Mouse (Mus musculus): ENCODE measurements around the gene Tnfsf12. TPM values are rescaled to one million over a fixed set of nuclear protein-coding genes. Genes with fewer than 3 reads are reported as not detected.

Tnfsf12 gene
- polyA plus RNA-seq, 1 experiment = 13.7 TPM

DNA sequence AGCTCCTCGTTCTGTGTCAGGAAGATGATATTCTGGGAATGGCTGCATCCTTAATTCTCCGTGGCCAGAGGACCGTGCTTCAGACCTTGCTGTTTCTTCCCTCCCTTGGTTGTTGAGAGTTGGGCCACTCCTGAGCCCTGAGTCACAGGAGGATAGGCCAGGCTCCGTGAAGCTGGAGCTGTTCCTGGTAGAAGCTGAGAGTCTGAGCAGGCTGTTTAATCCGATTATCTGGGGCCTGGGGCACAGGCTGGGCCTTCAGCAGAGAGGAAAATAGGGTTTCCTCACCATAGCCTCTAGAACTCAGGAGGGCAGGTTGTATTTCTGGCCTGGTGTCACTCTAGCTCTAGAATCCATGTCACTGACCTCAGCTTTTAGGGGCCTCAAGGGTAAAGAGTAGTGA, 42.2 kb downstream of the Tnfsf12 start:
- Histone ChIP-seq H3K27ac (ENCODE audit: insufficient read depth, low read depth, low read length) (no peak overlapping the region), H3K36me3 (ENCODE audit: control insufficient read depth, insufficient read depth, low read length) (peaks cover 66% of the 10 kb centered on the region), H3K27me3 (ENCODE audit: control insufficient read depth, insufficient read depth, low read length) (no peaks in the 10 kb centered on the region), H3K4me1 (ENCODE audit: control insufficient read depth, insufficient read depth, insufficient read length, low read length) (no peaks in the 10 kb centered on the region), H3K4me3 (ENCODE audit: low read depth, low read length) (no peak overlapping the region)
- WGBS = 72% methylated on average over 5 of the region's 5 CpGs
- TF ChIP-seq POLR2A (IDR thresholded peaks at IDR 0.05; ENCODE audit: low read depth, low read length) (no peak), CTCF (IDR thresholded peaks at IDR 0.05; ENCODE audit: extremely low read depth, insufficient read length, insufficient replicate concordance, low read depth, low read length) (no peak)

DNA sequence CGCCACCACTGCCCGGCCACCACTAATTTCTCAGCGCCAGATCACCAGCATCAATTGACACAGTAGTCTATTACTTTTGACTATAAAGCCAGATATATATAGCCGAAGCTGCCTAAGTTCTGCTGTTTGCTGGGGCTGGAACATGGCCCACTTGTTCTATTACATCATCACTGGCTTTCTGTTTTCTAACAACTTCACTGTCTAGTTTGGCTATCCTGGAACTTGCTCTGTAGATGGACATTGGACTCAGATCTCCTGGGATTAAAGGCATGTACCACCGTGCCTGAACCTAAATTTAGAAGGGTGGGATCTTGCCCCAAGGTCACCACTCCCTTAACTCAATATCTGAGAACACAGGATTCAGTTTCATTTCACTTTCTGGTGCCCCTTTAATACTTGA, 49.8 kb downstream of the Tnfsf12 start:
- WGBS = 76% methylated on average over 5 of the region's 5 CpGs
- Histone ChIP-seq H3K4me1 (ENCODE audit: control insufficient read depth, insufficient read depth, insufficient read length, low read length) (no peaks in the 10 kb centered on the region), H3K27me3 (ENCODE audit: control insufficient read depth, insufficient read depth, low read length) (no peaks in the 10 kb centered on the region), H3K27ac (ENCODE audit: insufficient read depth, low read depth, low read length) (no peak overlapping the region), H3K4me3 (ENCODE audit: low read depth, low read length) (no peak overlapping the region), H3K36me3 (ENCODE audit: control insufficient read depth, insufficient read depth, low read length) (peaks cover 76% of the 10 kb centered on the region)
- TF ChIP-seq CTCF (IDR thresholded peaks at IDR 0.05; ENCODE audit: extremely low read depth, insufficient read length, insufficient replicate concordance, low read depth, low read length) (no peak), POLR2A (IDR thresholded peaks at IDR 0.05; ENCODE audit: low read depth, low read length) (no peak)

Other genes starting within 250 kb of the Tnfsf12 start
- 0.22 and 0.23 TPM in 2 replicates for gene Dnah2, start 146.7 kb downstream of the Tnfsf12 start, polyA plus RNA-seq (2012; rRNA removed)
- gene Efnb3, start 135.6 kb downstream of the Tnfsf12 start, polyA plus RNA-seq (2012; rRNA removed) = 0.79 and 1.5 TPM in 2 replicates
- gene Wrap53, start 115.6 kb downstream of the Tnfsf12 start, polyA plus RNA-seq (2012; rRNA removed) = 11.4 and 20.2 TPM in 2 replicates
- 28.2 and 57.1 TPM in 2 replicates for gene Trp53, start 115.5 kb downstream of the Tnfsf12 start, polyA plus RNA-seq (2012; rRNA removed)
- gene Atp1b2, start 89.9 kb downstream of the Tnfsf12 start, polyA plus RNA-seq (2012; rRNA removed) = 2.5 and 4.5 TPM in 2 replicates
- not detected in 2 replicates for gene Shbg, start 77.9 kb downstream of the Tnfsf12 start, polyA plus RNA-seq (2012; rRNA removed)
- 0.44 and 0.49 TPM in 2 replicates for gene Sat2, start 73.8 kb downstream of the Tnfsf12 start, polyA plus RNA-seq (2012; rRNA removed)
- 13.4 and 29.2 TPM in 2 replicates for gene Fxr2, start 62.9 kb downstream of the Tnfsf12 start, polyA plus RNA-seq (2012; rRNA removed)
- gene Sox15, start 40.5 kb downstream of the Tnfsf12 start, polyA plus RNA-seq (2012; rRNA removed) = 0.43 TPM in 1 of 2 replicates, not detected in the other
- gene Mpdu1, start 33.2 kb downstream of the Tnfsf12 start, polyA plus RNA-seq (2012; rRNA removed) = 79.7 and 135 TPM in 2 replicates
- 20.9 and 24.7 TPM in 2 replicates for gene Cd68, start 29.7 kb downstream of the Tnfsf12 start, polyA plus RNA-seq (2012; rRNA removed)
- 92.1 and 134 TPM in 2 replicates for gene Eif4a1, start 23.4 kb downstream of the Tnfsf12 start, polyA plus RNA-seq (2012; rRNA removed)
- gene Senp3, start 13.8 kb downstream of the Tnfsf12 start, polyA plus RNA-seq (2012; rRNA removed) = 15.4 and 24.6 TPM in 2 replicates
- gene Tnfsf13, start 10.1 kb downstream of the Tnfsf12 start, polyA plus RNA-seq (2012; rRNA removed) = 6.9 and 11.6 TPM in 2 replicates
- 1.8 and 2.3 TPM in 2 replicates for gene Tnfsfm13, start 249 bp upstream of the Tnfsf12 start, polyA plus RNA-seq (2012; rRNA removed)
- 22.5 and 62.3 TPM in 2 replicates for gene Polr2a, start 62.8 kb upstream of the Tnfsf12 start, polyA plus RNA-seq (2012; rRNA removed)
- 0.08 and 0.16 TPM in 2 replicates for gene Slc35g3, start 66.1 kb upstream of the Tnfsf12 start, polyA plus RNA-seq (2012; rRNA removed)
- 12.1 and 16.5 TPM in 2 replicates for gene Zbtb4, start 70.1 kb upstream of the Tnfsf12 start, polyA plus RNA-seq (2012; rRNA removed)
- 5.5 and 8.7 TPM in 2 replicates for gene Chrnb1, start 100.1 kb upstream of the Tnfsf12 start, polyA plus RNA-seq (2012; rRNA removed)
- gene Fgf11, start 106.0 kb upstream of the Tnfsf12 start, polyA plus RNA-seq (2012; rRNA removed) = 3.6 and 4.8 TPM in 2 replicates
- gene Tmem102, start 109.8 kb upstream of the Tnfsf12 start, polyA plus RNA-seq (2012; rRNA removed) = 30.5 and 63.0 TPM in 2 replicates
- not detected in 2 replicates for gene Gm39566, start 119.4 kb upstream of the Tnfsf12 start, polyA plus RNA-seq (2012; rRNA removed)
- gene Spem2, start 122.6 kb upstream of the Tnfsf12 start, polyA plus RNA-seq (2012; rRNA removed) = not detected in 2 replicates
- gene Spem1, start 126.3 kb upstream of the Tnfsf12 start, polyA plus RNA-seq (2012; rRNA removed) = not detected in 2 replicates
- 11.1 and 12.0 TPM in 2 replicates for gene Nlgn2, start 141.9 kb upstream of the Tnfsf12 start, polyA plus RNA-seq (2012; rRNA removed)
- gene Tmem256, start 142.7 kb upstream of the Tnfsf12 start, polyA plus RNA-seq (2012; rRNA removed) = 98.8 and 99.3 TPM in 2 replicates
- gene Plscr3, start 150.5 kb upstream of the Tnfsf12 start, polyA plus RNA-seq (2012; rRNA removed) = 14.6 and 29.3 TPM in 2 replicates
- gene Tnk1, start 162.9 kb upstream of the Tnfsf12 start, polyA plus RNA-seq (2012; rRNA removed) = 21.1 and 46.3 TPM in 2 replicates
- gene Tmem95, start 182.2 kb upstream of the Tnfsf12 start, polyA plus RNA-seq (2012; rRNA removed) = not detected in 2 replicates
- 1.6 and 2.8 TPM in 2 replicates for gene Kctd11, start 185.6 kb upstream of the Tnfsf12 start, polyA plus RNA-seq (2012; rRNA removed)
- gene Acap1, start 199.7 kb upstream of the Tnfsf12 start, polyA plus RNA-seq (2012; rRNA removed) = 7.3 and 11.6 TPM in 2 replicates
- 1.8 and 2.6 TPM in 2 replicates for gene 2810408A11Rik, start 205.1 kb upstream of the Tnfsf12 start, polyA plus RNA-seq (2012; rRNA removed)
- gene Neurl4, start 205.2 kb upstream of the Tnfsf12 start, polyA plus RNA-seq (2012; rRNA removed) = 17.3 and 23.9 TPM in 2 replicates
- gene Gps2, start 218.0 kb upstream of the Tnfsf12 start, polyA plus RNA-seq (2012; rRNA removed) = 57.4 and 104 TPM in 2 replicates
- 136 and 230 TPM in 2 replicates for gene Eif5a, start 226.1 kb upstream of the Tnfsf12 start, polyA plus RNA-seq (2012; rRNA removed)
- gene Ybx2, start 239.9 kb upstream of the Tnfsf12 start, polyA plus RNA-seq (2012; rRNA removed) = 10.6 and 11.4 TPM in 2 replicates